Mouse (Mus musculus) bone marrow, adult 2 months (tissue): ENCODE results near the gene Ets2.

Source experiments
- CTCF ChIP-seq: fragments of 200-500 bp; IDR thresholded peaks from 2 replicates; pipeline ENCODE4 v1.5.1; 2011; ENCODE audit warnings: low read length, control low read depth; ENCODE audit not compliant: control insufficient read depth, insufficient read depth
- POLR2A ChIP-seq: fragments of 200-500 bp; IDR thresholded peaks from 2 replicates; pipeline ENCODE4 v1.6.1; 2011; ENCODE audit warnings: low read depth, mild to moderate bottlenecking, control low read depth, low read length, borderline replicate concordance; ENCODE audit not compliant: control insufficient read depth

GRCm38 (mm10) chr16:95769996-95770334 is 68.1 kb downstream of the Ets2 start:
- TF ChIP-seq CTCF (no peak), POLR2A (no peak)
